Mouse (Mus musculus) MEL (cell line): ENCODE measurements around the gene Fnbp4. TPM values are rescaled to one million over a fixed set of nuclear protein-coding genes. Genes with fewer than 3 reads are reported as not detected.

ENCODE experiments used
- DNase-seq: peaks from one replicate; pipeline ENCODE4 v3.0.0; 2011; ENCODE audit warnings: low read depth, low spot score
- H3K27ac ChIP-seq: 2 replicates; pipeline ENCODE4 v1.5.1; 2012; ENCODE audit warnings: low read depth, mild to moderate bottlenecking, control low read depth, low read length, moderate library complexity; ENCODE audit not compliant: control insufficient read depth
- H3K27me3 ChIP-seq, 2 experiments: fragments of 150-350 bp in 1 of 2; sonication (generic) in 1 of 2; 2 replicates each; pipeline ENCODE4 v1.6.1; 2012; ENCODE audit warnings: low read length in 2 of 2, mild to moderate bottlenecking in 2 of 2, improper control_type of control experiment in 1 of 2, moderate library complexity in 1 of 2; ENCODE audit not compliant: insufficient read depth in 2 of 2, control insufficient read depth in 1 of 2
- H3K36me3 ChIP-seq, 2 experiments: 2 replicates each; pipeline ENCODE4 v1.6.1; 2012 to 2014; ENCODE audit warnings: low read length in 2 of 2, improper control_type of control experiment in 1 of 2, inconsistent platforms in 1 of 2, mild to moderate bottlenecking in 1 of 2; ENCODE audit not compliant: insufficient read depth in 2 of 2, control insufficient read depth in 1 of 2
- H3K4me1 ChIP-seq, 2 experiments: fragments of 150-350 bp in 1 of 2; sonication (generic) in 1 of 2; 2 replicates each; pipeline ENCODE4 v1.6.1; 2012; ENCODE audit warnings: low read length in 2 of 2, improper control_type of control experiment in 1 of 2, mild to moderate bottlenecking in 1 of 2; ENCODE audit not compliant: insufficient read depth in 2 of 2, control insufficient read depth in 1 of 2
- H3K4me3 ChIP-seq, 2 experiments: fragments of 150-350 bp in 1 of 2; sonication (generic) in 1 of 2; 2 replicates each; pipeline ENCODE4 v1.5.1; 2012; ENCODE audit warnings: low read depth in 2 of 2, low read length in 2 of 2, mild to moderate bottlenecking in 2 of 2, moderate library complexity in 2 of 2, control low read depth in 1 of 2, improper control_type of control experiment in 1 of 2; ENCODE audit not compliant: control insufficient read depth in 1 of 2, insufficient read depth in 1 of 2
- H3K79me2 ChIP-seq: 2 replicates; pipeline ENCODE4 v1.6.1; 2012; ENCODE audit warnings: mild to moderate bottlenecking, low read length, moderate library complexity; ENCODE audit not compliant: control insufficient read depth, poor library complexity, insufficient read depth
- H3K9ac ChIP-seq: 2 replicates; pipeline ENCODE4 v1.6.1; 2012; ENCODE audit warnings: low read depth, mild to moderate bottlenecking, control low read depth, low read length, moderate library complexity; ENCODE audit not compliant: control insufficient read depth, poor library complexity, severe bottlenecking
- H3K9me3 ChIP-seq: fragments of 150-350 bp; sonication (generic); replicated peaks from 2 replicates; pipeline ENCODE4 v1.6.1; 2012; ENCODE audit warnings: mild to moderate bottlenecking, low read length, improper control_type of control experiment, moderate library complexity; ENCODE audit not compliant: insufficient read depth
- BHLHE40 ChIP-seq: IDR thresholded peaks from 2 replicates; pipeline ENCODE4 v1.6.1; 2012; ENCODE audit warnings: low read depth, mild to moderate bottlenecking, inconsistent platforms, low read length, improper control_type of control experiment, borderline replicate concordance
- ELF1 ChIP-seq: IDR thresholded peaks from 2 replicates; pipeline ENCODE4 v1.6.1; 2014; ENCODE audit warnings: low read depth, mild to moderate bottlenecking, inconsistent platforms, low read length, improper control_type of control experiment, moderate library complexity
- EP300 ChIP-seq, 2 experiments: IDR thresholded peaks; 2 replicates each; pipeline ENCODE4 v1.6.1; 2011; ENCODE audit warnings: improper control_type of control experiment in 2 of 2, low read length in 2 of 2, low read depth in 1 of 2, mild to moderate bottlenecking in 1 of 2
- KAT2A ChIP-seq: conservative IDR thresholded peaks from 2 replicates; pipeline ENCODE4 v1.6.1; 2012; ENCODE audit warnings: low read depth, low read length, improper control_type of control experiment, inconsistent platforms
- MAZ ChIP-seq: IDR thresholded peaks from 2 replicates; pipeline ENCODE4 v1.6.1; 2012; ENCODE audit warnings: low read depth, mild to moderate bottlenecking, inconsistent platforms, low read length, improper control_type of control experiment
- MEF2A ChIP-seq: IDR thresholded peaks from 2 replicates; pipeline ENCODE4 v1.6.1; 2014; ENCODE audit warnings: low read depth, mild to moderate bottlenecking, inconsistent platforms, low read length, improper control_type of control experiment; ENCODE audit not compliant: poor library complexity, insufficient replicate concordance, severe bottlenecking; ENCODE audit errors: extremely low read depth
- MYB ChIP-seq: IDR thresholded peaks from 2 replicates; pipeline ENCODE4 v1.6.1; 2011; ENCODE audit warnings: mild to moderate bottlenecking, low read depth, low read length, improper control_type of control experiment
- NELFE ChIP-seq: IDR thresholded peaks from 2 replicates; pipeline ENCODE4 v1.6.1; 2011; ENCODE audit warnings: low read depth, low read length, improper control_type of control experiment
- POLR2A ChIP-seq, 2 experiments: IDR thresholded peaks; 2 replicates each; pipeline ENCODE4 v1.6.1; 2011 to 2012; ENCODE audit warnings: low read length in 2 of 2, mild to moderate bottlenecking in 2 of 2, control low read depth in 1 of 2, improper control_type of control experiment in 1 of 2, low read depth in 1 of 2, moderate library complexity in 1 of 2; ENCODE audit not compliant: control insufficient read depth in 1 of 2, insufficient read depth in 1 of 2, poor library complexity in 1 of 2
- POLR2AphosphoS2 ChIP-seq: IDR thresholded peaks from 2 replicates; pipeline ENCODE4 v1.6.1; 2011; ENCODE audit warnings: low read length, improper control_type of control experiment
- RAD21 ChIP-seq: IDR thresholded peaks from 2 replicates; pipeline ENCODE4 v1.6.1; 2011; ENCODE audit warnings: mild to moderate bottlenecking, low read depth, low read length, improper control_type of control experiment
- SIN3A ChIP-seq: IDR thresholded peaks from 2 replicates; pipeline ENCODE4 v1.6.1; 2012; ENCODE audit warnings: low read length, improper control_type of control experiment, inconsistent platforms
- TBP ChIP-seq: IDR thresholded peaks from 2 replicates; pipeline ENCODE4 v1.8.0; 2011; ENCODE audit warnings: low read depth, low read length, improper control_type of control experiment
- USF1 ChIP-seq: IDR thresholded peaks from 2 replicates; pipeline ENCODE4 v1.6.1; 2014; ENCODE audit warnings: low read depth, mild to moderate bottlenecking, inconsistent platforms, low read length, improper control_type of control experiment, moderate library complexity
- USF2 ChIP-seq, 2 experiments: IDR thresholded peaks; 2 replicates each; pipeline ENCODE4 v1.6.1; 2011 to 2012; ENCODE audit warnings: improper control_type of control experiment in 2 of 2, low read length in 2 of 2, borderline replicate concordance in 1 of 2, inconsistent platforms in 1 of 2, low read depth in 1 of 2, mild to moderate bottlenecking in 1 of 2; ENCODE audit not compliant: insufficient read depth in 1 of 2
- ZC3H11A ChIP-seq: IDR thresholded peaks from 2 replicates; pipeline ENCODE4 v1.6.1; 2012; ENCODE audit warnings: low read depth, mild to moderate bottlenecking, inconsistent platforms, low read length, improper control_type of control experiment
- ZKSCAN1 ChIP-seq: IDR thresholded peaks from 2 replicates; pipeline ENCODE4 v1.6.1; 2012; ENCODE audit warnings: low read depth, mild to moderate bottlenecking, inconsistent platforms, low read length, improper control_type of control experiment, moderate library complexity
- ZMIZ1 ChIP-seq: IDR thresholded peaks from 2 replicates; pipeline ENCODE4 v1.6.1; 2012; ENCODE audit warnings: low read depth, mild to moderate bottlenecking, inconsistent platforms, low read length, improper control_type of control experiment, moderate library complexity
- polyA plus RNA-seq, 2 experiments: library from polyadenylated mRNA; stranded (reverse) in 1 of 2; unstranded in 1 of 2; fragments of >175 nt in 1 of 2; fragments of >200 nt in 1 of 2; gene quantifications; 2 replicates each; pipeline versions ENCODE4 v1.2.1 to v1.2.4; 2012; ENCODE audit warnings: low replicate concordance in 2 of 2, low read depth in 1 of 2; ENCODE audit not compliant: insufficient read length in 2 of 2, insufficient read depth in 1 of 2, missing spikeins in 1 of 2
- total RNA-seq: library from RNA; depleted of rRNA; stranded (reverse); fragments of 300-350 nt; gene quantifications from 2 replicates; pipeline ENCODE4 v1.2.3, GENCODE M21; 2012

Gene Fnbp4
- total and polyA plus RNA-seq, 3 experiments: 42.1 to 353 (median 73.7) TPM

GRCm38 (mm10) chr2:90782901-90783486 is 37.8 kb downstream of the Fnbp4 start:
- Histone ChIP-seq H3K27ac (no peak overlapping the region), H3K27me3 (no peaks in the 10 kb centered on the region), H3K79me2 (no peaks in the 10 kb centered on the region), H3K4me1 (no peaks in the 10 kb centered on the region)
- DNase-seq: no peak
- no peak for TF ChIP-seq TBP
- TF ChIP-seq USF2 (IDR thresholded peaks at IDR 0.05; ENCODE audit: borderline replicate concordance in 1 of 2, insufficient read depth in 1 of 2, low read depth in 1 of 2, low read length in 2 of 2): no peak
- TF ChIP-seq BHLHE40: no peak
- TF ChIP-seq POLR2AphosphoS2: no peak
- no peak for TF ChIP-seq ZC3H11A
- TF ChIP-seq MYB: no peak
- TF ChIP-seq NELFE: no peak
- TF ChIP-seq SIN3A: no peak
- no peak for TF ChIP-seq MEF2A
- TF ChIP-seq EP300 (IDR thresholded peaks at IDR 0.05; ENCODE audit: low read depth in 1 of 2, low read length in 2 of 2): no peak
- no peak for TF ChIP-seq ZMIZ1
- TF ChIP-seq POLR2A (IDR thresholded peaks at IDR 0.05; ENCODE audit: control insufficient read depth in 1 of 2, insufficient read depth in 1 of 2, low read depth in 1 of 2, low read length in 2 of 2, poor library complexity in 1 of 2): no peak
- TF ChIP-seq RAD21: no peak
- no peak for TF ChIP-seq ZKSCAN1
- TF ChIP-seq KAT2A: no peak
- TF ChIP-seq, all 39 proteins: peak for 0
- peaks cover 4 to 21% of the 10 kb centered on the region in 2 experiments for H3K36me3 ChIP-seq
- H3K9ac ChIP-seq: no peak overlapping the region
- no peak overlapping the region for H3K4me3 ChIP-seq
- no peaks in the 10 kb centered on the region for H3K9me3 ChIP-seq

- DNase-seq: no peak
- Histone ChIP-seq H3K79me2 (no peaks in the 10 kb centered on the region), H3K4me1 (no peaks in the 10 kb centered on the region), H3K9ac (no peak overlapping the region), H3K36me3 (no peaks in the 10 kb centered on the region), H3K9me3 (no peaks in the 10 kb centered on the region), H3K4me3 (no peak overlapping the region), H3K27me3 (no peaks in the 10 kb centered on the region), H3K27ac (no peak overlapping the region)
- TF ChIP-seq USF1 (no peak), MAZ (no peak), ELF1 (no peak)
Measured at GRCm38 (mm10) chr2:90788126-90788525, 43.0 kb downstream of the Fnbp4 start.
